In the genomic region with DNA sequence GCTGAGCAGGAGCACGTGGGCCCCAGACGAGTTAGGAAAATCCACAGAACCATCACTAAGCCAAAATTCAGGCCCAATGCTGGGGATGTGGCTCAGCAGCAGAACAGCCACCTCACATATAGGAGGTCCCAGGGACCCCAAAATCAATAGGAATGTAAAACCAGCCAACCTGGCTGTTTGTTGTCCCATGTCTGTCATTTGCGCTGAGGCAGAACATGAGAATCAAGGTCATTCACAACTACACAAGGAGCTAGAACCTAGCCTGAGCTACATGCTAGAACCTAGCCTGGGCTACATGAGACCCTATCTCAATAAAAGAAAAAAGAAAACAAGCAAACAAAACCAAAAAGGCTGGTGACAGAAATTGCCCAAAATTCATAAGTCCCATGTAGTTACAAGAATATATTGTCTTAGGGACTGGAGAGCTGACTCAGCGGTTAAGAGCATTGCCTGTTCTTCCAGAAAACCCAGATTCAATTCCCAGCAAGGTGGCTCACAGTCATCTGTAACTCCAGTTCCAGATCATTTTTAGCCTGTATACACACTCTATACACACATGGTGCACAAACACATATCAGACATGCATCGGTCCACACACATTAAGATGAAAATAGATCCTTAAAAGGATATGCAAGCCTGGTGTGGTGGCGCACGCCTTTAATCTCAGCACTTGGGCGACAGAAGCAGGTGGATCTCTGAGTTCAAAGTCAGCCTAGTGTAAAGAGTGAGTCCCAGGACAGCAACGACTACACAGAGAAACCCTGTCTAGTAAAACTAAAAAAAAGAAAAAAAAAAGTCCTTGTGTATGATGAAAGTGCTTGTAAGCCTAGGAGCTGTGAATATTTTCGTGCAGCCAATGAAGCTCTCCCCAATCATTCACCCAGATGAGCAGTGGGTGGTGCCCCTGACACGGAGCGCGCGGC, we compare ENCODE assay signal across 9 mouse cellular contexts. TPM values are rescaled to one million over a fixed set of nuclear protein-coding genes. Genes with fewer than 3 reads are reported as not detected.
DNase-seq lines count a peak whose midpoint lies in the region; ATAC-seq and TF ChIP-seq lines count a peak whose summit lies in the region.
"Had no signal": no experiment of that assay in that cellular context is flagged by ENCODE, and none has a peak within 500 bp of the region (broad histone marks: within the 10 kb centered on the region; RNA-seq: fewer than 3 reads in every experiment).

No protein-coding gene starts in this region.

- ATAC-seq in heart, embryonic 12.5 days (ENCODE audit: insufficient number of reproducible peaks, low FRiP score): peak; percentile 0; the same call in 1 of the 2 replicates
- no peak for ATAC-seq in G1E (ENCODE audit: extremely low read depth, insufficient number of reproducible peaks, low FRiP score, poor library complexity, severe bottlenecking)
- ATAC-seq in heart, postnatal 0 days (ENCODE audit: insufficient read depth, low read depth): peak; percentile 0; the same call in 1 of the 2 replicates

- WGBS in heart, embryonic 12.5 days: 33% methylated on average over 14 of the region's 14 CpGs
- 35% methylated on average over 14 of the region's 14 CpGs for WGBS in heart, postnatal 0 days
- WGBS in midbrain, embryonic 10.5 days: 36% methylated on average over 14 of the region's 14 CpGs

- no peak for DNase-seq in heart, postnatal 10 days
- no peak for DNase-seq in G1E (ENCODE audit: low spot score)
- DNase-seq in heart, postnatal 0 days (ENCODE audit: low spot score): no peak
- DNase-seq in midbrain, embryonic 10.5 days (ENCODE audit: low spot score): no peak
- DNase-seq in adrenal gland, adult 18-20 months (ENCODE audit: low spot score in 2 of 2): no peak
- DNase-seq in cerebellum, postnatal 10 days: no peak
- DNase-seq in layer of hippocampus, postnatal 36 days: no peak

- no peaks in the 10 kb centered on the region for H3K36me3 ChIP-seq in heart, embryonic 12.5 days
- peaks cover 3% of the 10 kb centered on the region for H3K36me3 ChIP-seq in G1E (replicated peaks)
- no peaks in the 10 kb centered on the region for H3K36me3 ChIP-seq in heart, postnatal 0 days (replicated peaks; ENCODE audit: control insufficient read depth, insufficient read depth, low read length)
- no peaks in the 10 kb centered on the region for H3K36me3 ChIP-seq in midbrain, embryonic 10.5 days

- H3K4me3 ChIP-seq in heart, embryonic 12.5 days: peak overlapping the region; percentile 49
- H3K4me3 ChIP-seq in G1E (ENCODE audit: low read depth, low read length): peak overlapping the region; percentile 71
- peak overlapping the region; percentile 38 for H3K4me3 ChIP-seq in heart, postnatal 0 days (ENCODE audit: low read depth, low read length)
- H3K4me3 ChIP-seq in midbrain, embryonic 10.5 days: peak overlapping the region; percentile 57

- peak overlapping the region; percentile 64 for H3K9ac ChIP-seq in heart, embryonic 12.5 days
- no peak overlapping the region for H3K9ac ChIP-seq in heart, postnatal 0 days (replicated peaks; ENCODE audit: low read depth, low read length)

- no peak for TF ChIP-seq EP300 in heart, postnatal 0 days (IDR thresholded peaks at IDR 0.05; ENCODE audit: low read depth)

- 0 out of 2 replicates have a peak, but pooled peaks cover 3% of the 10 kb centered on the region for H3K9me3 ChIP-seq in heart, embryonic 12.5 days (replicated peaks)
- H3K9me3 ChIP-seq in G1E (replicated peaks): no peaks in the 10 kb centered on the region
- no peaks in the 10 kb centered on the region for H3K9me3 ChIP-seq in heart, postnatal 0 days (replicated peaks; ENCODE audit: control insufficient read depth, low read length)
- no peaks in the 10 kb centered on the region for H3K9me3 ChIP-seq in midbrain, embryonic 10.5 days (replicated peaks)

- H3K27me3 ChIP-seq in heart, embryonic 12.5 days (replicated peaks): peaks cover 4% of the 10 kb centered on the region; the same call in 1 of the 2 replicates
- peaks cover 18% of the 10 kb centered on the region; the same call in 1 of the 2 replicates for H3K27me3 ChIP-seq in G1E (ENCODE audit: insufficient read depth, low read length)
- no peaks in the 10 kb centered on the region for H3K27me3 ChIP-seq in heart, postnatal 0 days (ENCODE audit: control insufficient read depth, insufficient read depth, low read length)
- no peaks in the 10 kb centered on the region for H3K27me3 ChIP-seq in midbrain, embryonic 10.5 days (ENCODE audit: low read depth, poor library complexity, severe bottlenecking)

- peaks cover 11% of the 10 kb centered on the region; the same call in 1 of the 2 replicates for H3K4me1 ChIP-seq in heart, embryonic 12.5 days (replicated peaks)
- peaks cover 24% of the 10 kb centered on the region for H3K4me1 ChIP-seq in G1E (ENCODE audit: insufficient read depth, low read depth, low read length)
- no peaks in the 10 kb centered on the region for H3K4me1 ChIP-seq in heart, postnatal 0 days (ENCODE audit: control insufficient read depth, insufficient read depth)
- peaks cover 8% of the 10 kb centered on the region for H3K4me1 ChIP-seq in midbrain, embryonic 10.5 days

- H3K27ac ChIP-seq in heart, embryonic 12.5 days (ENCODE audit: poor library complexity, severe bottlenecking): no peak overlapping the region
- H3K27ac ChIP-seq in heart, postnatal 0 days (ENCODE audit: low read depth): peak overlapping the region; percentile 49
- peak overlapping the region; percentile 92 for H3K27ac ChIP-seq in midbrain, embryonic 10.5 days (replicated peaks)

- peak overlapping the region; percentile 72 for H3K4me2 ChIP-seq in heart, embryonic 12.5 days
- H3K4me2 ChIP-seq in heart, postnatal 0 days (ENCODE audit: low read depth, low read length): peak overlapping the region; percentile 65

- intact Hi-C loops in heart, postnatal 10 days (cut with DNase I): no loop called here

- no peak for TF ChIP-seq CTCF in G1E (IDR thresholded peaks at IDR 0.05; ENCODE audit: low read depth, low read length)
- no peak for TF ChIP-seq CTCF in heart, postnatal 0 days (IDR thresholded peaks at IDR 0.05; ENCODE audit: low read depth)

RNA-seq across cellular contexts. Expression of a gene that starts 2.1 kb away (rescaled TPM):
- polyA plus RNA-seq in heart, embryonic 12.5 days (2016; fragmentation: Nextera tagmentation; extraction: Ambion mirVana): 1.5 and 2.5 TPM in 2 replicates
- 1 to 10 TPM; 1.7 to 1.8 TPM for total RNA-seq in heart, postnatal 10 days (2021)
- total RNA-seq in G1E (2014; fragmentation: Nextera tagmentation) (1.2 and 5.1 TPM in 2 replicates), G1E (2017) (0.66 and 0.93 TPM in 2 replicates)
- 2.4 and 3.1 TPM in 2 replicates for polyA plus RNA-seq in G1E (2012)
- total RNA-seq in heart, postnatal 0 days (2014; rRNA removed; ENCODE audit: low replicate concordance): 0.43 TPM in 1 of 2 replicates, not detected in the other
- polyA plus RNA-seq in heart, postnatal 0 days (2015; fragmentation: Nextera tagmentation; extraction: Ambion mirVana): 2.0 and 2.3 TPM in 2 replicates
- 5.5 and 5.9 TPM in 2 replicates for polyA plus RNA-seq in midbrain, embryonic 10.5 days (2016; fragmentation: Nextera tagmentation; extraction: Ambion mirVana)
- total RNA-seq in adrenal gland, adult 18-20 months (2021): 1 to 10 TPM; 3.2 to 3.6 TPM
- 1 to 10 TPM; 9.8 to 9.9 TPM for total RNA-seq in layer of hippocampus, postnatal 36 days (2021)

RNA-seq across cellular contexts. Expression of a gene that starts 8.9 kb away (rescaled TPM):
- 6.5 and 7.1 TPM in 2 replicates for polyA plus RNA-seq in heart, embryonic 12.5 days (2016; fragmentation: Nextera tagmentation; extraction: Ambion mirVana)
- total RNA-seq in heart, postnatal 10 days (2021): 1 to 10 TPM; 6.5 to 7.2 TPM
- not detected in 2 replicates for total RNA-seq in G1E (2014; fragmentation: Nextera tagmentation)
- 0.05 TPM in 1 of 2 replicates, not detected in the other for total RNA-seq in G1E (2017)
- polyA plus RNA-seq in G1E (2012): 0.04 and 0.05 TPM in 2 replicates
- total RNA-seq in heart, postnatal 0 days (2014; rRNA removed; ENCODE audit: low replicate concordance): 4.0 and 6.8 TPM in 2 replicates
- polyA plus RNA-seq in heart, postnatal 0 days (2015; fragmentation: Nextera tagmentation; extraction: Ambion mirVana): 4.9 and 5.3 TPM in 2 replicates
- polyA plus RNA-seq in midbrain, embryonic 10.5 days (2016; fragmentation: Nextera tagmentation; extraction: Ambion mirVana): 0.69 and 0.87 TPM in 2 replicates
- total RNA-seq in adrenal gland, adult 18-20 months (2021): 10 to 100 TPM; 14.7 to 17.5 TPM
- total RNA-seq in layer of hippocampus, postnatal 36 days (2021): 10 to 100 TPM; 68.4 to 69.6 TPM

RNA-seq across cellular contexts. Expression of a gene that starts 10.6 kb away (rescaled TPM):
- 43.5 and 44.3 TPM in 2 replicates for polyA plus RNA-seq in heart, embryonic 12.5 days (2016; fragmentation: Nextera tagmentation; extraction: Ambion mirVana)
- 10 to 100 TPM; 13.2 to 13.9 TPM for total RNA-seq in heart, postnatal 10 days (2021)
- 40.3 and 47.7 TPM in 2 replicates for total RNA-seq in G1E (2014; fragmentation: Nextera tagmentation)
- total RNA-seq in G1E (2017): 66.9 and 71.7 TPM in 2 replicates
- polyA plus RNA-seq in G1E (2012): 297 and 313 TPM in 2 replicates
- total RNA-seq in heart, postnatal 0 days (2014; rRNA removed; ENCODE audit: low replicate concordance): 17.4 and 21.2 TPM in 2 replicates
- polyA plus RNA-seq in heart, postnatal 0 days (2015; fragmentation: Nextera tagmentation; extraction: Ambion mirVana): 15.2 and 16.9 TPM in 2 replicates
- polyA plus RNA-seq in midbrain, embryonic 10.5 days (2016; fragmentation: Nextera tagmentation; extraction: Ambion mirVana): 78.4 and 97.2 TPM in 2 replicates
- 10 to 100 TPM; 39.8 to 41.1 TPM for total RNA-seq in adrenal gland, adult 18-20 months (2021)
- 10 to 100 TPM; 19.8 to 24.9 TPM for total RNA-seq in layer of hippocampus, postnatal 36 days (2021)

RNA-seq across cellular contexts. Expression of a gene that starts 21.0 kb away (rescaled TPM):
- 215 and 236 TPM in 2 replicates for polyA plus RNA-seq in heart, embryonic 12.5 days (2016; fragmentation: Nextera tagmentation; extraction: Ambion mirVana)
- total RNA-seq in heart, postnatal 10 days (2021): 100 to 1,000 TPM; 109 to 113 TPM
- total RNA-seq in G1E (2014; fragmentation: Nextera tagmentation): 198 and 222 TPM in 2 replicates
- 173 and 175 TPM in 2 replicates for total RNA-seq in G1E (2017)
- 475 and 545 TPM in 2 replicates for polyA plus RNA-seq in G1E (2012)
- total RNA-seq in heart, postnatal 0 days (2014; rRNA removed; ENCODE audit: low replicate concordance): 74.5 and 86.8 TPM in 2 replicates
- 161 and 172 TPM in 2 replicates for polyA plus RNA-seq in heart, postnatal 0 days (2015; fragmentation: Nextera tagmentation; extraction: Ambion mirVana)
- polyA plus RNA-seq in midbrain, embryonic 10.5 days (2016; fragmentation: Nextera tagmentation; extraction: Ambion mirVana): 398 and 429 TPM in 2 replicates
- total RNA-seq in adrenal gland, adult 18-20 months (2021): 100 to 1,000 TPM; 156 to 162 TPM
- total RNA-seq in layer of hippocampus, postnatal 36 days (2021): 100 to 1,000 TPM; 120 to 127 TPM

RNA-seq across cellular contexts. Expression of a gene that starts 59.1 kb away (rescaled TPM):
- polyA plus RNA-seq in heart, embryonic 12.5 days (2016; fragmentation: Nextera tagmentation; extraction: Ambion mirVana): not detected in 2 replicates
- total RNA-seq in heart, postnatal 10 days (2021): not detected
- total RNA-seq in G1E (2014; fragmentation: Nextera tagmentation) (not detected in 2 replicates), G1E (2017) (0.06 TPM in 1 of 2 replicates, not detected in the other)
- polyA plus RNA-seq in G1E (2012): not detected in 2 replicates
- total RNA-seq in heart, postnatal 0 days (2014; rRNA removed; ENCODE audit: low replicate concordance): not detected in 2 replicates
- polyA plus RNA-seq in heart, postnatal 0 days (2015; fragmentation: Nextera tagmentation; extraction: Ambion mirVana): not detected in 2 replicates
- not detected in 2 replicates for polyA plus RNA-seq in midbrain, embryonic 10.5 days (2016; fragmentation: Nextera tagmentation; extraction: Ambion mirVana)
- not detected for total RNA-seq in adrenal gland, adult 18-20 months (2021)
- not detected for total RNA-seq in layer of hippocampus, postnatal 36 days (2021)
- total RNA-seq: gastrocnemius, postnatal 10 days had no signal
